Mouse (Mus musculus) cerebellum, adult 2 months (tissue): ENCODE results near the gene Ano1. TPM values are rescaled to one million over a fixed set of nuclear protein-coding genes. Genes with fewer than 3 reads are reported as not detected.

Experiments
- DNase-seq, 2 experiments: peaks; one replicate each; pipeline ENCODE4 v3.0.0; 2021
- H3K27ac ChIP-seq: fragments of 200-500 bp; 2 replicates; pipeline ENCODE4 v1.5.1; 2012; ENCODE audit warnings: low read length, control low read depth, inconsistent platforms; ENCODE audit not compliant: insufficient read depth
- H3K27me3 ChIP-seq: fragments of 200-500 bp; 2 replicates; pipeline ENCODE4 v1.6.1; 2012; ENCODE audit warnings: inconsistent platforms, mild to moderate bottlenecking, low read length, moderate library complexity; ENCODE audit not compliant: control insufficient read depth, insufficient read depth
- H3K4me1 ChIP-seq: fragments of 200-500 bp; 2 replicates; pipeline ENCODE4 v1.6.1; 2011; ENCODE audit warnings: low read length; ENCODE audit not compliant: control insufficient read depth, insufficient read depth
- H3K4me3 ChIP-seq: fragments of 200-500 bp; replicated peaks from 2 replicates; pipeline ENCODE3; 2011; ENCODE audit warnings: mild to moderate bottlenecking, low read depth, low read length, control low read depth; ENCODE audit not compliant: insufficient read depth
- CTCF ChIP-seq: fragments of 200-500 bp; IDR thresholded peaks from 2 replicates; pipeline ENCODE4 v1.5.1; 2011; ENCODE audit warnings: low read depth, mild to moderate bottlenecking, control low read depth, low read length, moderate library complexity, borderline replicate concordance; ENCODE audit not compliant: insufficient read depth
- POLR2A ChIP-seq: fragments of 200-500 bp; IDR thresholded peaks from 2 replicates; pipeline ENCODE4 v1.6.1; 2011; ENCODE audit warnings: low read length, control low read depth, borderline replicate concordance; ENCODE audit not compliant: insufficient read depth
- WGBS: fragments of 180-500 bp; shearing (Covaris S2); methylation state at CpG from one replicate; pipeline ENCODE4 v1.1.7; 2018; 5-methylcytosine and 5-hydroxymethylcytosine counted together
- polyA plus RNA-seq: library from polyadenylated mRNA; depleted of rRNA; stranded (reverse); fragments of >200 nt; gene quantifications from 2 replicates; pipeline ENCODE4 v1.2.3, GENCODE M21; 2012

Gene Ano1
- polyA plus RNA-seq, 1 experiment: 3.7 TPM

GRCm38 (mm10) chr7:144787501-144787900 lies 35.7 kb upstream of the Ano1 start:
- Histone ChIP-seq H3K4me3 (no peak overlapping the region), H3K4me1 (no peaks in the 10 kb centered on the region), H3K27me3 (no peaks in the 10 kb centered on the region), H3K27ac (no peak overlapping the region)
- 96% methylated on average over 5 of the region's 5 CpGs for whole genome bisulfite sequencing
- no peak for DNase-seq
- TF ChIP-seq POLR2A: no peak
- TF ChIP-seq CTCF: no peak

- Histone ChIP-seq H3K4me1 (peaks cover under 1% of the 10 kb centered on the region; the same call in 1 of the 2 replicates), H3K4me3 (no peak overlapping the region)
- 82% methylated on average over 3 of the region's 3 CpGs for WGBS
Observed at GRCm38 (mm10) chr7:144786571-144786970, 34.8 kb upstream of the Ano1 start.

GRCm38 (mm10) chr7:144784176-144784575 lies 32.4 kb upstream of the Ano1 start:
- Histone ChIP-seq H3K27ac (no peak overlapping the region), H3K4me1 (peaks cover 3% of the 10 kb centered on the region; the same call in 1 of the 2 replicates), H3K4me3 (no peak overlapping the region), H3K27me3 (no peaks in the 10 kb centered on the region)
- 63% methylated on average over 4 of the region's 4 CpGs for WGBS
- TF ChIP-seq POLR2A (no peak), CTCF (no peak)
- DNase-seq: no peak

More at GRCm38 (mm10) chr7:144786571-144786970, 34.8 kb upstream of the Ano1 start:
- Histone ChIP-seq H3K27me3 (no peaks in the 10 kb centered on the region), H3K27ac (no peak overlapping the region)
- DNase-seq: no peak
- TF ChIP-seq POLR2A (no peak), CTCF (no peak)

- DNase-seq: no peak
- Histone ChIP-seq H3K4me3 (no peak overlapping the region), H3K27ac (no peak overlapping the region), H3K4me1 (peaks cover 3% of the 10 kb centered on the region; the same call in 1 of the 2 replicates), H3K27me3 (no peaks in the 10 kb centered on the region)
- TF ChIP-seq CTCF: no peak
- TF ChIP-seq POLR2A: no peak
- 84% methylated on average over 1 of the region's 1 CpGs for WGBS
Observed at GRCm38 (mm10) chr7:144782402-144782801, 30.6 kb upstream of the Ano1 start.

- Histone ChIP-seq H3K27me3 (no peaks in the 10 kb centered on the region), H3K4me3 (no peak overlapping the region), H3K27ac (no peak overlapping the region), H3K4me1 (peaks cover 3% of the 10 kb centered on the region; the same call in 1 of the 2 replicates)
- WGBS: 43% methylated on average over 5 of the region's 5 CpGs
- no peak for DNase-seq
- no peak for TF ChIP-seq POLR2A
- peak; percentile 69 for TF ChIP-seq CTCF
Observed at GRCm38 (mm10) chr7:144781337-144781736, 29.6 kb upstream of the Ano1 start.

- H3K4me3 ChIP-seq: no peak overlapping the region
- H3K27ac ChIP-seq: no peak overlapping the region
- H3K4me1 ChIP-seq: peaks cover 3% of the 10 kb centered on the region; the same call in 1 of the 2 replicates
- no peak for DNase-seq
- H3K27me3 ChIP-seq: no peaks in the 10 kb centered on the region
- WGBS: 81% methylated on average over 8 of the region's 8 CpGs
- no peak for TF ChIP-seq POLR2A
- no peak for TF ChIP-seq CTCF
Observed at GRCm38 (mm10) chr7:144780190-144780589, 28.4 kb upstream of the Ano1 start.

GRCm38 (mm10) chr7:144779691-144780090 lies 27.9 kb upstream of the Ano1 start:
- no peak overlapping the region for H3K27ac ChIP-seq
- 88% methylated on average over 2 of the region's 2 CpGs for WGBS
- H3K4me3 ChIP-seq: no peak overlapping the region
- TF ChIP-seq CTCF: no peak
- TF ChIP-seq POLR2A: no peak
- no peak for DNase-seq
- H3K27me3 ChIP-seq: no peaks in the 10 kb centered on the region
- peaks cover 3% of the 10 kb centered on the region; the same call in 1 of the 2 replicates for H3K4me1 ChIP-seq

GRCm38 (mm10) chr7:144777805-144778204 lies 26.0 kb upstream of the Ano1 start:
- TF ChIP-seq CTCF: no peak
- TF ChIP-seq POLR2A: no peak
- H3K4me1 ChIP-seq: peaks cover 3% of the 10 kb centered on the region; the same call in 1 of the 2 replicates
- H3K4me3 ChIP-seq: no peak overlapping the region
- WGBS: 27% methylated on average over 4 of the region's 4 CpGs
- DNase-seq: no peak
- no peak overlapping the region for H3K27ac ChIP-seq
- no peaks in the 10 kb centered on the region for H3K27me3 ChIP-seq
